Mouse (Mus musculus) heart, adult 2 months (tissue): Measurements from ENCODE around the gene Kif9. TPM values are rescaled to one million over a fixed set of nuclear protein-coding genes. Genes with fewer than 3 reads are reported as not detected.

Experiments
- DNase-seq, 2 experiments: peaks; one replicate each; pipeline ENCODE4 v3.0.0; 2021
- H3K27ac ChIP-seq: fragments of 200-600 bp; 2 replicates; pipeline ENCODE4 v1.8.1; 2022
- H3K27me3 ChIP-seq: fragments of 200-500 bp; 2 replicates; pipeline ENCODE4 v1.6.1; 2012; ENCODE audit warnings: mild to moderate bottlenecking, low read length, inconsistent platforms, mixed read lengths; ENCODE audit not compliant: control insufficient read depth, insufficient read depth
- H3K36me3 ChIP-seq: fragments of 200-500 bp; 2 replicates; pipeline ENCODE4 v1.6.1; 2012; ENCODE audit warnings: low read length, inconsistent platforms; ENCODE audit not compliant: control insufficient read depth, insufficient read depth
- H3K4me1 ChIP-seq: fragments of 200-500 bp; 2 replicates; pipeline ENCODE4 v1.6.1; 2011; ENCODE audit warnings: low read length; ENCODE audit not compliant: control insufficient read depth, insufficient read depth
- H3K4me3 ChIP-seq: fragments of 200-600 bp; 2 replicates; pipeline ENCODE4 v1.8.1; 2022
- H3K79me2 ChIP-seq: fragments of 200-500 bp; replicated peaks from 2 replicates; pipeline ENCODE4 v1.6.1; 2012; ENCODE audit warnings: mild to moderate bottlenecking, inconsistent platforms, low read length, moderate library complexity, mixed read lengths; ENCODE audit not compliant: control insufficient read depth, insufficient read depth
- H3K9ac ChIP-seq: fragments of 200-500 bp; 2 replicates; pipeline ENCODE4 v1.6.1; 2012; ENCODE audit warnings: low read depth, mild to moderate bottlenecking, control low read depth, inconsistent platforms, low read length, mixed read lengths
- CTCF ChIP-seq: fragments of 200-600 bp; IDR thresholded peaks from 2 replicates; pipeline ENCODE4 v1.8.1; 2022; ENCODE audit warnings: antibody characterized with exemption, mild to moderate bottlenecking, moderate library complexity
- EP300 ChIP-seq: fragments of 200-500 bp; IDR thresholded peaks from 2 replicates; pipeline ENCODE4 v1.6.1; 2011; ENCODE audit warnings: low read depth, low read length, control low read depth; ENCODE audit not compliant: insufficient read depth
- POLR2A ChIP-seq: fragments of 200-500 bp; IDR thresholded peaks from 2 replicates; pipeline ENCODE4 v1.6.1; 2011; ENCODE audit warnings: mild to moderate bottlenecking, low read depth, low read length, control low read depth; ENCODE audit not compliant: insufficient read depth
- WGBS: fragments of 180-500 bp; shearing (Covaris S2); methylation state at CpG from one replicate; pipeline ENCODE4 v1.1.7; 2018; 5-methylcytosine and 5-hydroxymethylcytosine counted together
- intact Hi-C: fragments of 180-260 bp; cut with DNase I; formaldehyde crosslinking; loops from one replicate; pipeline ENCODE4 v1.15.1; 2025
- polyA plus RNA-seq: library from polyadenylated mRNA; depleted of rRNA; stranded (reverse); fragments of >200 nt; gene quantifications from 2 replicates; pipeline ENCODE4 v1.2.3, GENCODE M21; 2012
- total RNA-seq, 2 experiments: library from RNA; stranded (reverse); gene quantifications; 2 replicates each; pipeline ENCODE4 v1.2.3; 2021

Gene Kif9
- total and polyA plus RNA-seq, 3 experiments, result 0.10 to 0.43 (median 0.39) TPM

GRCm38 (mm10) chr9:110448356-110448755, 28.4 kb upstream of the Kif9 start:
- 80% methylated on average over 15 of the region's 15 CpGs for WGBS
- H3K4me1 ChIP-seq, result peaks cover 3% of the 10 kb centered on the region
- H3K27me3 ChIP-seq, result no peaks in the 10 kb centered on the region
- no peak overlapping the region for H3K9ac ChIP-seq
- TF ChIP-seq CTCF (no peak), POLR2A (no peak), EP300 (no peak)
- no peak overlapping the region for H3K4me3 ChIP-seq
- no peaks in the 10 kb centered on the region for H3K36me3 ChIP-seq
- no peaks in the 10 kb centered on the region for H3K79me2 ChIP-seq
- intact Hi-C loops, result loop anchor here (5.0 kb wide), 1 partner anchor 184 kb away; no protein-coding TSS in a partner anchor
- no peak overlapping the region for H3K27ac ChIP-seq
- DNase-seq, result no peak

- H3K27ac ChIP-seq, result no peak overlapping the region
- intact Hi-C loops, result loop anchor here (5.0 kb wide), 1 partner anchor 183 kb away; no protein-coding TSS in a partner anchor
- H3K4me1 ChIP-seq, result peaks cover 3% of the 10 kb centered on the region
- no peak overlapping the region for H3K4me3 ChIP-seq
- no peaks in the 10 kb centered on the region for H3K79me2 ChIP-seq
- H3K27me3 ChIP-seq, result no peaks in the 10 kb centered on the region
- no peak for TF ChIP-seq POLR2A
- peak; percentile 69; the same call in 1 of the 2 replicates for TF ChIP-seq EP300
- peak; percentile 79 for TF ChIP-seq CTCF
- H3K36me3 ChIP-seq, result no peaks in the 10 kb centered on the region
- no peak overlapping the region for H3K9ac ChIP-seq
- 16% methylated on average over 11 of the region's 11 CpGs for WGBS
- peak; percentile 67 to 72 for DNase-seq
These were observed 27.7 kb upstream of the Kif9 start for GRCm38 (mm10) chr9:110448857-110449617.

GRCm38 (mm10) chr9:110452523-110452922, 24.2 kb upstream of the Kif9 start:
- Histone ChIP-seq H3K4me3 (no peak overlapping the region), H3K27ac (no peak overlapping the region), H3K36me3 (no peaks in the 10 kb centered on the region), H3K79me2 (no peaks in the 10 kb centered on the region), H3K4me1 (peaks cover 3% of the 10 kb centered on the region), H3K27me3 (no peaks in the 10 kb centered on the region), H3K9ac (no peak overlapping the region)
- 60% methylated on average over 3 of the region's 3 CpGs for WGBS
- DNase-seq, result no peak
- TF ChIP-seq EP300 (no peak), POLR2A (no peak), CTCF (no peak)
- intact Hi-C loops, result loop anchor here (5.0 kb wide), 1 partner anchor 255 kb away; no protein-coding TSS in a partner anchor

DNA sequence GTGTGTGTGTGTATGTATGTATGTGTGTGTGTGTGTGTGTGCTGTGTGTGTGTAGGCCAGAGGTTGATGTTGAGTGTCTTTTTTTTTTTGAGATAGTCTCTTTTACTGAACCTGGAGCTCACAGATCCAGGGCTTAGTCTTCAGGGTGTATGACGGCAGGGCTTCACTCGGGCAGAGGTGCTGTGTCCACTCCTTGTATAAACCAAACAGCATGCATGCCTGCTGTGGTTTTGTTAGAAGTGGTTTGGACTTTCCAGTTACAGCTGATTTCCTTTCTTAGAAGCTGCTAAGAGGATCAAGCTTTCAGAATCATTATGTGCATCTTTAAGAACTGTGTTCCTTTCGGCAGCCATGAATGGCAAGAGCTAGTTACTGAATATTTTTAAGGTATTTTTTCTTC, 18.8 kb upstream of the Kif9 start:
- Histone ChIP-seq H3K79me2 (no peaks in the 10 kb centered on the region; the same call in 1 of the 2 replicates), H3K27ac (no peak overlapping the region), H3K36me3 (no peaks in the 10 kb centered on the region), H3K4me3 (no peak overlapping the region), H3K9ac (no peak overlapping the region), H3K4me1 (peaks cover 3% of the 10 kb centered on the region; the same call in 1 of the 2 replicates), H3K27me3 (no peaks in the 10 kb centered on the region)
- WGBS, result 92% methylated on average over 3 of the region's 3 CpGs
- TF ChIP-seq EP300 (no peak), POLR2A (no peak), CTCF (no peak)
- no peak for DNase-seq
- intact Hi-C loops, result no loop called here

- peak in 1 of 2 experiments; percentile 42 for DNase-seq
- Histone ChIP-seq H3K36me3 (no peaks in the 10 kb centered on the region), H3K9ac (no peak overlapping the region), H3K27me3 (no peaks in the 10 kb centered on the region), H3K4me1 (peaks cover 3% of the 10 kb centered on the region; the same call in 1 of the 2 replicates), H3K27ac (no peak overlapping the region; the same call in 1 of the 2 replicates), H3K79me2 (no peaks in the 10 kb centered on the region; the same call in 1 of the 2 replicates), H3K4me3 (no peak overlapping the region)
- WGBS, result 23% methylated on average over 2 of the region's 2 CpGs
- no peak for TF ChIP-seq EP300
- no peak for TF ChIP-seq POLR2A
- no peak for TF ChIP-seq CTCF
- intact Hi-C loops, result no loop called here
These were observed 17.5 kb upstream of the Kif9 start for GRCm38 (mm10) chr9:110459145-110459727.
